Mouse (Mus musculus) limb, embryonic 11.5 days (tissue): ENCODE measurements at regions not wholly inside any gene's neighbourhood (a gene's known extent, or its start where the extent isn't known, plus 50 kb on each side); places are given as distances from the start of the nearest gene placed in this dataset.

Experiments used
- ATAC-seq: fragments of 200-750 bp; cut with Nextera tagmentation; 2 replicates; pipeline ENCODE4 v1.8.0; 2017; ENCODE audit warnings: low read depth; ENCODE audit not compliant: insufficient number of reproducible peaks, low FRiP score, low TSS enrichment
- DNase-seq: peaks from one replicate; pipeline ENCODE4 v3.0.0-alpha.2; 2015; ENCODE audit warnings: low spot score
- H3K27ac ChIP-seq: fragments of 300-500 bp; sonication (generic); replicated peaks from 2 replicates; pipeline ENCODE4 v1.5.1; 2014; ENCODE audit warnings: low read depth, mild to moderate bottlenecking, low read length
- H3K27me3 ChIP-seq: fragments of 300-500 bp; sonication (generic); 2 replicates; pipeline ENCODE4 v1.6.1; 2014; ENCODE audit warnings: mild to moderate bottlenecking, low read length, mixed read lengths; ENCODE audit not compliant: control insufficient read depth, insufficient read depth
- H3K36me3 ChIP-seq: fragments of 300-500 bp; sonication (generic); 2 replicates; pipeline ENCODE4 v1.6.1; 2014; ENCODE audit warnings: mild to moderate bottlenecking, low read length, moderate library complexity, mixed read lengths; ENCODE audit not compliant: control insufficient read depth, insufficient read depth
- H3K4me1 ChIP-seq: fragments of 300-500 bp; sonication (generic); 2 replicates; pipeline ENCODE4 v1.6.1; 2014; ENCODE audit warnings: low read length, mixed read lengths; ENCODE audit not compliant: control insufficient read depth, insufficient read depth
- H3K4me2 ChIP-seq: fragments of 300-500 bp; sonication (generic); 2 replicates; pipeline ENCODE4 v1.6.1; 2014; ENCODE audit warnings: low read depth, mild to moderate bottlenecking, moderate library complexity; ENCODE audit not compliant: severe bottlenecking
- H3K4me3 ChIP-seq: fragments of 300-500 bp; sonication (generic); 2 replicates; pipeline ENCODE4 v1.5.1; 2014; ENCODE audit warnings: low read depth, low read length
- H3K9ac ChIP-seq: fragments of 300-500 bp; sonication (generic); 2 replicates; pipeline ENCODE4 v1.6.1; 2014; ENCODE audit warnings: mild to moderate bottlenecking, low read length
- H3K9me3 ChIP-seq: fragments of 300-500 bp; sonication (generic); 2 replicates; pipeline ENCODE4 v1.6.1; 2016; ENCODE audit warnings: low read length; ENCODE audit not compliant: control insufficient read depth
- WGBS: fragments of 180-500 bp; shearing (Covaris S2); extraction: QIAGEN DNeasy Blood & Tissue Kit; methylation state at CpG from one replicate; pipeline ENCODE4 v1.1.7; 2014; 5-methylcytosine and 5-hydroxymethylcytosine counted together

- no peaks in the 10 kb centered on the region for H3K27me3 ChIP-seq
- no peak overlapping the region for H3K4me3 ChIP-seq
- H3K4me1 ChIP-seq, result no peaks in the 10 kb centered on the region
- no peak overlapping the region for H3K27ac ChIP-seq
- no peak overlapping the region for H3K9ac ChIP-seq
- 77% methylated on average over 3 of the region's 3 CpGs for WGBS
- DNase-seq, result no peak
- H3K4me2 ChIP-seq, result no peak overlapping the region
- H3K9me3 ChIP-seq, result no peaks in the 10 kb centered on the region
- H3K36me3 ChIP-seq, result no peaks in the 10 kb centered on the region
- ATAC-seq, result no peak
Measured at GRCm38 (mm10) chr15:7554433-7554832, 156.2 kb upstream of the Egflam start.

DNA sequence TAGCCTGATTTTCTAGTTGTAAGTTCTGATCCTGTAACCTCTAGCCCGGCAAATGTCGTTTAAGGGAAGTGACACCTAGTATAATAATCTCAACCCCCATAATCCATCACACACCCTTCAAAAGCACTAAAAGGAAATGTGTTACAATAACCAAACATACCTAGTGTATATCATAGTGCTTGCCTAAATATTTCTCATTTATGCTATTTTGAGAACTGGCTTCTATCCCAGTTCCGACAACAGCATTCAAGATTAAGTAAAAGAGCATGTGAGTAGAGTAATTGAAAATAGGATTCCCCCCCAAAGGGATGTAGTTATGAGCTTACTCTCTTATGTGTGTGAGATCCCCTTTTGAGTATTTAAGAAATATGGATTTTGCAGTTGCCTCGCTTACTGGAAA lies 165.1 kb upstream of the Egflam start:
- WGBS, result 83% methylated on average over 4 of the region's 4 CpGs
- Histone ChIP-seq H3K27me3 (no peaks in the 10 kb centered on the region), H3K36me3 (no peaks in the 10 kb centered on the region), H3K4me1 (no peaks in the 10 kb centered on the region), H3K4me3 (no peak overlapping the region), H3K9ac (no peak overlapping the region), H3K4me2 (no peak overlapping the region), H3K9me3 (no peaks in the 10 kb centered on the region), H3K27ac (no peak overlapping the region)
- no peak for ATAC-seq
- DNase-seq, result no peak

DNA sequence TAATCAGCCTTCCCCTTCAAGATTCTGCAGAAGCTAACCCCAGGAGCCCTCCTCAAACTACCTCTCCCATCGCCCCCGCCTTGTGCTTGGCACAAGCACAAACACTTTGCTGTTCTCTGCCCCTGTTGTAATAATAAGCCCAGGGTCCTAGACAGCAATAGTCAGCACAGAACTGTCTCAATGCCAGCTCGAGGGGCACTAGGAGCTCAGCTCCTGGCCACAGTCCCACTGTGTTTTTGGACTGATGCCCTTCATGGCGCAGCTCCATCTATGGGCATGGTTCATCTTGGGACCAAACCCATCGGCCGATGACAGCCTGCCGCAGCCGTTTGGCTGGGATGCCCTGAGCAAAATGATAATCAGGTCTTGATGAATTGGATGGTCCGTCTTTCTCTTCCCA lies 165.5 kb upstream of the Egflam start:
- Histone ChIP-seq H3K27me3 (no peaks in the 10 kb centered on the region), H3K9ac (no peak overlapping the region), H3K27ac (no peak overlapping the region), H3K4me2 (no peak overlapping the region), H3K9me3 (no peaks in the 10 kb centered on the region), H3K36me3 (no peaks in the 10 kb centered on the region), H3K4me1 (no peaks in the 10 kb centered on the region), H3K4me3 (no peak overlapping the region)
- WGBS, result 93% methylated on average over 9 of the region's 9 CpGs
- ATAC-seq, result no peak
- no peak for DNase-seq

- H3K9ac ChIP-seq, result no peak overlapping the region
- H3K4me1 ChIP-seq, result no peaks in the 10 kb centered on the region
- no peak overlapping the region for H3K27ac ChIP-seq
- no peaks in the 10 kb centered on the region for H3K9me3 ChIP-seq
- H3K27me3 ChIP-seq, result no peaks in the 10 kb centered on the region
- WGBS, result 91% methylated on average over 1 of the region's 1 CpGs
- DNase-seq (no peak), ATAC-seq (no peak)
- H3K4me2 ChIP-seq, result no peak overlapping the region
- no peak overlapping the region for H3K4me3 ChIP-seq
- H3K36me3 ChIP-seq, result no peaks in the 10 kb centered on the region
Measured at GRCm38 (mm10) chr15:7572221-7572620, 174.0 kb upstream of the Egflam start.

DNA sequence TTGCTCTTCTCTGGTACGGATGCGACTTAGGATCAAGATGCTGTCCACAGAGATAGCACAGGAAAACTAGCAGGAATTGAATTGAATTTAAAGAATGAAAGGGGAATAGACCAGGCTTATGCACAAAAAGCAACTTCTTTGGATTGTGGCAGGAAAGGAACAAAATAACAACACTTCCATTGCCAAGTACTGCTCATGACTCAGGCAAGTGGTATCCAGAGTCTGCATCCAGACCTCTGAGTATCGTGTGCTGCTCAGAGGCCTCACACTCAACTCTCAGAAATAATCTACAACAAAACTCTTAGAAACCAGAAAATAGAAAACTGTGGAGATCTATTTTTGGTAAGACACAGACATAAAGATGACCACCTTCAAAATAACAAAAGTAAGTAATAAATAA lies 176.1 kb upstream of the Egflam start:
- no peak overlapping the region for H3K27ac ChIP-seq
- DNase-seq (no peak), ATAC-seq (no peak)
- H3K4me3 ChIP-seq, result no peak overlapping the region
- H3K27me3 ChIP-seq, result no peaks in the 10 kb centered on the region
- H3K9me3 ChIP-seq, result no peaks in the 10 kb centered on the region
- H3K4me1 ChIP-seq, result no peaks in the 10 kb centered on the region
- no peak overlapping the region for H3K9ac ChIP-seq
- H3K36me3 ChIP-seq, result no peaks in the 10 kb centered on the region
- 96% methylated on average over 3 of the region's 3 CpGs for WGBS
- no peak overlapping the region for H3K4me2 ChIP-seq

- Histone ChIP-seq H3K27ac (no peak overlapping the region), H3K4me3 (no peak overlapping the region), H3K4me2 (no peak overlapping the region), H3K9me3 (no peaks in the 10 kb centered on the region), H3K4me1 (no peaks in the 10 kb centered on the region), H3K9ac (no peak overlapping the region), H3K27me3 (no peaks in the 10 kb centered on the region), H3K36me3 (no peaks in the 10 kb centered on the region)
- WGBS, result 84% methylated on average over 2 of the region's 2 CpGs
- ATAC-seq (no peak), DNase-seq (no peak)
Measured at GRCm38 (mm10) chr15:7574811-7575210, 176.6 kb upstream of the Egflam start.

GRCm38 (mm10) chr15:7578439-7578838 lies 180.2 kb upstream of the Egflam start:
- Histone ChIP-seq H3K36me3 (no peaks in the 10 kb centered on the region), H3K4me1 (no peaks in the 10 kb centered on the region), H3K9me3 (no peaks in the 10 kb centered on the region), H3K9ac (no peak overlapping the region), H3K27ac (no peak overlapping the region), H3K4me2 (no peak overlapping the region), H3K27me3 (no peaks in the 10 kb centered on the region), H3K4me3 (no peak overlapping the region)
- ATAC-seq (no peak), DNase-seq (no peak)
- WGBS, result 9% methylated on average over 3 of the region's 3 CpGs

- Histone ChIP-seq H3K27me3 (no peaks in the 10 kb centered on the region), H3K9ac (no peak overlapping the region), H3K4me2 (no peak overlapping the region), H3K4me1 (no peaks in the 10 kb centered on the region), H3K9me3 (no peaks in the 10 kb centered on the region), H3K27ac (no peak overlapping the region), H3K4me3 (no peak overlapping the region), H3K36me3 (no peaks in the 10 kb centered on the region)
- WGBS, result 86% methylated on average over 3 of the region's 3 CpGs
- ATAC-seq (no peak), DNase-seq (no peak)
Measured at GRCm38 (mm10) chr15:7587210-7587609, 189.0 kb upstream of the Egflam start.

DNA sequence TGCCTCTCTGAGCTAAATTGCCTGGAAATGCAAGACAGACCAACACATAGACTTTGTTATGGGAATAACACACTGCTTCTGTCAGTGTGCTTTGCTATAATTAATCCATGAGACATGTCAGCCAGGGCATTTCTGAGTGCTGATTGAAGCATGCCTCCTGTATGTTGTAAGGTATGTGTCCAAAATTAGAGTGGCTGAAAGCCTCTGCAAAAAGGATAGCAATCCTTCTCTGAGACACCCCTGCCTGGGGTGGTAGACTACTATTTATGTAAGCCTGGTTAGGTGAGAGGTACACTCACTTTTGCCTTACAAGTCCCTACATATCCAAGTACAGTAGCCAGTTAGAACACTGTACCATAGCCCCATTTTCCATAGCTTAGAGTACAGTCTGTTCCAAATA lies 193.3 kb upstream of the Egflam start:
- Histone ChIP-seq H3K4me2 (no peak overlapping the region), H3K36me3 (no peaks in the 10 kb centered on the region), H3K27ac (no peak overlapping the region), H3K9ac (no peak overlapping the region), H3K4me3 (no peak overlapping the region), H3K9me3 (no peaks in the 10 kb centered on the region), H3K4me1 (no peaks in the 10 kb centered on the region), H3K27me3 (no peaks in the 10 kb centered on the region)
- no peak for DNase-seq
- ATAC-seq, result no peak
